Comparison of ENCODE assay signal across 9 mouse cellular contexts in genomic region chr1:74901686-74902085, GRCm38 (mm10). TPM values are rescaled to one million over a fixed set of nuclear protein-coding genes. Genes with fewer than 3 reads are reported as not detected.
DNase-seq lines count a peak whose midpoint lies in the region; ATAC-seq lines count a peak whose summit lies in the region.
"Had no signal": no experiment of that assay in that cellular context is flagged by ENCODE, and none has a peak within 500 bp of the region (broad histone marks: within the 10 kb centered on the region; RNA-seq: fewer than 3 reads in every experiment).

No protein-coding gene starts in this region.

- H3K4me2 ChIP-seq in hindbrain, embryonic 14.5 days (replicated peaks), result no peak overlapping the region
- H3K4me2 ChIP-seq in hindbrain, embryonic 13.5 days, result no peak overlapping the region

- H3K27ac ChIP-seq in hindbrain, embryonic 14.5 days, result no peak overlapping the region
- H3K27ac ChIP-seq in hindbrain, embryonic 13.5 days, result no peak overlapping the region
- H3K27ac ChIP-seq: embryonic facial prominence, embryonic 15.5 days had no signal

- no peak overlapping the region for H3K4me3 ChIP-seq in hindbrain, embryonic 14.5 days (replicated peaks; ENCODE audit: low read length)
- H3K4me3 ChIP-seq in hindbrain, embryonic 13.5 days, result no peak overlapping the region

- H3K27me3 ChIP-seq in hindbrain, embryonic 14.5 days (ENCODE audit: control insufficient read depth, insufficient read depth, low read length), result peaks cover 70% of the 10 kb centered on the region
- peaks cover 92% of the 10 kb centered on the region for H3K27me3 ChIP-seq in hindbrain, embryonic 13.5 days

- H3K9me3 ChIP-seq in hindbrain, embryonic 14.5 days (ENCODE audit: control insufficient read depth, low read length), result no peaks in the 10 kb centered on the region
- H3K9me3 ChIP-seq in hindbrain, embryonic 13.5 days, result no peaks in the 10 kb centered on the region
- H3K9me3 ChIP-seq: embryonic facial prominence, embryonic 15.5 days had no signal

- 9% methylated on average over 3 of the region's 3 CpGs for WGBS in hindbrain, embryonic 14.5 days
- WGBS in hindbrain, embryonic 13.5 days, result 2% methylated on average over 3 of the region's 3 CpGs

- no peak overlapping the region for H3K9ac ChIP-seq in hindbrain, embryonic 14.5 days
- no peak overlapping the region for H3K9ac ChIP-seq in hindbrain, embryonic 13.5 days
- H3K9ac ChIP-seq: embryonic facial prominence, embryonic 15.5 days had no signal

- DNase-seq in hindbrain, embryonic 14.5 days (ENCODE audit: low spot score), result peak; percentile 72
- peak; percentile 30 for DNase-seq in CD4-positive helper T cell, adult 2 months (ENCODE audit: low read depth, low spot score)
- peak; percentile 18 for DNase-seq in T-cell, adult 2 months (ENCODE audit: low spot score)
- peak; percentile 74 for DNase-seq in embryo, embryonic 10.5 days (ENCODE audit: low spot score)
- peak; percentile 57 to 74 for DNase-seq in left cerebral cortex, postnatal 14 days (ENCODE audit: low spot score in 2 of 2)
- DNase-seq in skeletal muscle tissue, adult 2 months (ENCODE audit: low read depth, low spot score), result peak; percentile 7
- no peak for DNase-seq in gastrocnemius, adult 8-10 months (ENCODE audit: low spot score in 2 of 2)

- no peak for ATAC-seq in hindbrain, embryonic 14.5 days (ENCODE audit: low FRiP score)
- ATAC-seq in hindbrain, embryonic 13.5 days (ENCODE audit: low FRiP score), result no peak

- peaks cover 14% of the 10 kb centered on the region for H3K4me1 ChIP-seq in hindbrain, embryonic 14.5 days (replicated peaks; ENCODE audit: control insufficient read depth, insufficient read depth, low read length)
- peaks cover 26% of the 10 kb centered on the region for H3K4me1 ChIP-seq in hindbrain, embryonic 13.5 days (replicated peaks)

- intact Hi-C loops in left cerebral cortex, postnatal 14 days (cut with DNase I), result no loop called here

- H3K36me3 ChIP-seq in hindbrain, embryonic 14.5 days (replicated peaks; ENCODE audit: control insufficient read depth, insufficient read depth), result no peaks in the 10 kb centered on the region
- no peaks in the 10 kb centered on the region for H3K36me3 ChIP-seq in hindbrain, embryonic 13.5 days
- H3K36me3 ChIP-seq: embryonic facial prominence, embryonic 15.5 days had no signal

RNA-seq across cellular contexts. Expression of gene Cryba2, which starts 8.7 kb away (rescaled TPM):
- 2.0 and 2.1 TPM in 2 replicates for polyA plus RNA-seq in hindbrain, embryonic 14.5 days (2014; fragmentation: Nextera tagmentation; extraction: Ambion mirVana)
- polyA plus RNA-seq in hindbrain, embryonic 13.5 days (2015; fragmentation: Nextera tagmentation; extraction: Ambion mirVana), result 2.9 and 4.9 TPM in 2 replicates
- under 1 TPM in 1 of 2 experiments, not detected in 1; 0.51 TPM for total RNA-seq in left cerebral cortex, postnatal 14 days (2021)
- total RNA-seq in gastrocnemius, adult 8-10 months (2022), result not detected

RNA-seq across cellular contexts. Expression of gene Fev, which starts 16.5 kb away (rescaled TPM):
- 5.2 and 5.8 TPM in 2 replicates for polyA plus RNA-seq in hindbrain, embryonic 14.5 days (2014; fragmentation: Nextera tagmentation; extraction: Ambion mirVana)
- 4.1 and 6.7 TPM in 2 replicates for polyA plus RNA-seq in hindbrain, embryonic 13.5 days (2015; fragmentation: Nextera tagmentation; extraction: Ambion mirVana)
- total RNA-seq in left cerebral cortex, postnatal 14 days (2021), result not detected
- not detected for total RNA-seq in gastrocnemius, adult 8-10 months (2022)

RNA-seq across cellular contexts. Expression of gene Cfap65, which starts 33.7 kb away (rescaled TPM):
- polyA plus RNA-seq in hindbrain, embryonic 14.5 days (2014; fragmentation: Nextera tagmentation; extraction: Ambion mirVana), result 1.2 and 1.4 TPM in 2 replicates
- 0.56 and 1.2 TPM in 2 replicates for polyA plus RNA-seq in hindbrain, embryonic 13.5 days (2015; fragmentation: Nextera tagmentation; extraction: Ambion mirVana)
- total RNA-seq in left cerebral cortex, postnatal 14 days (2021), result 1 to 10 TPM; 1.9 TPM
- not detected for total RNA-seq in gastrocnemius, adult 8-10 months (2022)

RNA-seq across cellular contexts. Expression of gene Cdk5r2, which starts 47.0 kb away (rescaled TPM):
- polyA plus RNA-seq in hindbrain, embryonic 14.5 days (2014; fragmentation: Nextera tagmentation; extraction: Ambion mirVana), result 23.3 and 27.4 TPM in 2 replicates
- 6.1 and 6.5 TPM in 2 replicates for polyA plus RNA-seq in hindbrain, embryonic 13.5 days (2015; fragmentation: Nextera tagmentation; extraction: Ambion mirVana)
- 100 to 1,000 TPM; 566 to 585 TPM for total RNA-seq in left cerebral cortex, postnatal 14 days (2021)
- not detected for total RNA-seq in gastrocnemius, adult 8-10 months (2022)

RNA-seq across cellular contexts. Expression of gene Ihh, which starts 49.8 kb away (rescaled TPM):
- 0.32 and 0.35 TPM in 2 replicates for polyA plus RNA-seq in hindbrain, embryonic 14.5 days (2014; fragmentation: Nextera tagmentation; extraction: Ambion mirVana)
- polyA plus RNA-seq in hindbrain, embryonic 13.5 days (2015; fragmentation: Nextera tagmentation; extraction: Ambion mirVana), result 0.14 and 0.21 TPM in 2 replicates
- total RNA-seq in left cerebral cortex, postnatal 14 days (2021), result under 1 TPM; 0.30 to 0.33 TPM
- total RNA-seq in gastrocnemius, adult 8-10 months (2022), result under 1 TPM in 2 of 4 experiments, not detected in 2; 0.16 to 0.19 TPM

Comparison
In these comparisons a context has a peak if more than half of its experiments do, and no peak if none do; other contexts are left out.
1. DNase-seq: peak in hindbrain, embryonic 14.5 days (single experiment), CD4-positive helper T cell, adult 2 months (single experiment), T-cell, adult 2 months (single experiment), embryo, embryonic 10.5 days (single experiment), left cerebral cortex, postnatal 14 days (2 of 2) and skeletal muscle tissue, adult 2 months (single experiment); none in gastrocnemius, adult 8-10 months (0 of 2).